Mouse (Mus musculus) thymus, adult 18-20 months (tissue): ENCODE measurements around the gene Fezf2.

Source experiments
- DNase-seq, 2 experiments: peaks; one replicate each; pipeline ENCODE4 v3.0.0; 2022; ENCODE audit warnings: mixed read lengths in 2 of 2

Gene Fezf2

GRCm38 (mm10) chr14:12342458-12343131, 5.4 kb downstream of the Fezf2 start:
- no peak for DNase-seq

- DNase-seq = no peak
Measured at GRCm38 (mm10) chr14:12341789-12342457, 6.1 kb downstream of the Fezf2 start.

- DNase-seq = no peak
Measured at GRCm38 (mm10) chr14:12341075-12341788, 6.8 kb downstream of the Fezf2 start.

GRCm38 (mm10) chr14:12340238-12341074, 7.5 kb downstream of the Fezf2 start:
- no peak for DNase-seq

GRCm38 (mm10) chr14:12338811-12339565, 9.0 kb downstream of the Fezf2 start:
- DNase-seq = no peak

- no peak for DNase-seq
Measured at GRCm38 (mm10) chr14:12337998-12338809, 9.8 kb downstream of the Fezf2 start.

GRCm38 (mm10) chr14:12337421-12337997, 10.5 kb downstream of the Fezf2 start:
- DNase-seq = no peak

- no peak for DNase-seq
Measured at GRCm38 (mm10) chr14:12334925-12335324, 13.1 kb downstream of the Fezf2 start.

- DNase-seq = no peak
Measured at GRCm38 (mm10) chr14:12333622-12334021, 14.4 kb downstream of the Fezf2 start.

- DNase-seq = no peak
Measured at GRCm38 (mm10) chr14:12303106-12303505, 44.9 kb downstream of the Fezf2 start.

- DNase-seq = no peak
Measured at GRCm38 (mm10) chr14:12300677-12301076, 47.3 kb downstream of the Fezf2 start.

- no peak for DNase-seq
Measured at GRCm38 (mm10) chr14:12300275-12300674, 47.7 kb downstream of the Fezf2 start.

- no peak for DNase-seq
Measured at GRCm38 (mm10) chr14:12299654-12300053, 48.3 kb downstream of the Fezf2 start.

- DNase-seq = no peak
Measured at GRCm38 (mm10) chr14:12299171-12299570, 48.8 kb downstream of the Fezf2 start.

GRCm38 (mm10) chr14:12296391-12296790, 51.6 kb downstream of the Fezf2 start:
- no peak for DNase-seq
